Mouse (Mus musculus) forebrain, embryonic 11.5 days (tissue): ENCODE data around the gene Col25a1. TPM values are rescaled to one million over a fixed set of nuclear protein-coding genes. Genes with fewer than 3 reads are reported as not detected.

ENCODE experiments used
- ATAC-seq: fragments of 200-750 bp; cut with Nextera tagmentation; replicated peaks from 2 replicates; pipeline ENCODE4 v1.8.0; 2017; ENCODE audit warnings: moderate TSS enrichment; ENCODE audit not compliant: low FRiP score
- DNase-seq: peaks from one replicate; pipeline ENCODE4 v3.0.0-alpha.2; 2017; ENCODE audit warnings: low spot score
- H3K27ac ChIP-seq: fragments of 300-500 bp; sonication (generic); 2 replicates; pipeline ENCODE4 v1.5.1; 2014; ENCODE audit warnings: low read depth, low read length
- H3K27me3 ChIP-seq: fragments of 300-500 bp; sonication (generic); 2 replicates; pipeline ENCODE4 v1.6.1; 2014; ENCODE audit warnings: mild to moderate bottlenecking, low read length, mixed read lengths; ENCODE audit not compliant: control insufficient read depth, insufficient read depth
- H3K36me3 ChIP-seq: fragments of 300-500 bp; sonication (generic); 2 replicates; pipeline ENCODE4 v1.6.1; 2014; ENCODE audit warnings: mild to moderate bottlenecking, low read length, moderate library complexity, mixed read lengths; ENCODE audit not compliant: control insufficient read depth, insufficient read depth
- H3K4me1 ChIP-seq: fragments of 300-500 bp; sonication (generic); replicated peaks from 2 replicates; pipeline ENCODE4 v1.6.1; 2014; ENCODE audit warnings: low read length, mixed read lengths; ENCODE audit not compliant: control insufficient read depth, insufficient read depth
- H3K4me2 ChIP-seq: fragments of 300-500 bp; sonication (generic); 2 replicates; pipeline ENCODE4 v1.6.1; 2014; ENCODE audit warnings: low read depth, mild to moderate bottlenecking, low read length, moderate library complexity, mixed read lengths; ENCODE audit not compliant: severe bottlenecking
- H3K4me3 ChIP-seq: fragments of 300-500 bp; sonication (generic); 2 replicates; pipeline ENCODE4 v1.5.1; 2014; ENCODE audit warnings: low read depth, low read length
- H3K9ac ChIP-seq: fragments of 300-500 bp; sonication (generic); 2 replicates; pipeline ENCODE4 v1.6.1; 2014; ENCODE audit warnings: low read length
- H3K9me3 ChIP-seq: fragments of 300-500 bp; sonication (generic); 2 replicates; pipeline ENCODE4 v1.6.1; 2016; ENCODE audit warnings: low read length, mixed read lengths; ENCODE audit not compliant: control insufficient read depth
- WGBS: fragments of 180-500 bp; shearing (Covaris S2); extraction: QIAGEN DNeasy Blood & Tissue Kit; methylation state at CpG from one replicate; pipeline ENCODE4 v1.1.7; 2014; 5-methylcytosine and 5-hydroxymethylcytosine counted together
- polyA plus RNA-seq: library from polyadenylated mRNA; unstranded; fragments of >200 nt; fragmentation: Nextera tagmentation; extraction: Ambion mirVana; gene quantifications from 2 replicates; pipeline ENCODE4 v1.2.1, GENCODE M21; 2014

Gene Col25a1
- polyA plus RNA-seq, 1 experiment from 2014 or later, result 2.4 TPM

DNA sequence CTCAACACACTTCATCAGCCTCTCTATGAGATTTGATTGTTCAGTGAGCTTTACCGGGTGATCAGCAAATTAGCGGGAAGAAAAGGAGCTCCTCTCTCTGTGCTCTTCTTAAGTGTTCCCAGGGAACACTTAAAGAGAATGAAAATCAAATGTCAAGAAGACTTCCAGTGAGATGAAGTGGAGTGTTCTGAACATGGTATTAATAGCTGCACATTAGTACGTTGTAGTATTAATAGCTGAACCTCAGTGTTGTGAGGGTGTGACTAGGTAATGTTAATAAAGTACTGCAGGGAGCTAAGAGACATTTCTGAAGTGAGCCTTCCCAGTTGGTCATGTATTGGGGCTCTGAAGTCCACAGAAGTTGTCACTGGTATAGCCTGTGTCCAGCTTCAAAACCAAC, 139.2 kb downstream of the Col25a1 start:
- no peaks in the 10 kb centered on the region for H3K27me3 ChIP-seq
- no peak overlapping the region for H3K4me2 ChIP-seq
- WGBS, result 86% methylated on average over 3 of the region's 3 CpGs
- H3K27ac ChIP-seq, result no peak overlapping the region
- no peaks in the 10 kb centered on the region for H3K36me3 ChIP-seq
- ATAC-seq, result no peak
- H3K4me3 ChIP-seq, result no peak overlapping the region
- H3K4me1 ChIP-seq, result no peaks in the 10 kb centered on the region
- DNase-seq, result no peak
- no peaks in the 10 kb centered on the region for H3K9me3 ChIP-seq
- H3K9ac ChIP-seq, result no peak overlapping the region

DNA sequence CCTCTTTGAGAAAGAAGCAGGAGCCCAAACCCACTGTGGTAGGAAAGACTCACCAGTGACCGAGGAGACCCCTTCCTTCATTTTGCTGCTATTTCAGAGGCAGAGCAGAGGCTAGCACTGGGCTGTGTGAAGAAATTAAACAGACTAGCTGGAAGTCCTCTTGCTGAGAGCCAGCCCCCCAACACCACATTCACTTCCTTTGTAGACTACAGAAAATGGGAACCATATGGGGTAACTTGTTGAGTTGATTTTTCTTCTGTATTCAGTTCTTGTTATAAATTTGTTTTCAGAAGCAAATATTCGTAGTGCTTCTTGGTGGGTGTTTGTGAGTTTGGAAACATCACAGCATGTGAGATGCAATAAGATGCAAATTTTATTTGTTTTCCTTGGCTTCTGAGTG, 142.6 kb downstream of the Col25a1 start:
- Histone ChIP-seq H3K27me3 (no peaks in the 10 kb centered on the region), H3K4me1 (peaks cover 3% of the 10 kb centered on the region; the same call in 1 of the 2 replicates), H3K4me2 (no peak overlapping the region), H3K9ac (no peak overlapping the region), H3K9me3 (no peaks in the 10 kb centered on the region), H3K36me3 (no peaks in the 10 kb centered on the region), H3K4me3 (no peak overlapping the region), H3K27ac (no peak overlapping the region)
- DNase-seq (no peak), ATAC-seq (no peak)
- 75% methylated on average over 2 of the region's 2 CpGs for WGBS

DNA sequence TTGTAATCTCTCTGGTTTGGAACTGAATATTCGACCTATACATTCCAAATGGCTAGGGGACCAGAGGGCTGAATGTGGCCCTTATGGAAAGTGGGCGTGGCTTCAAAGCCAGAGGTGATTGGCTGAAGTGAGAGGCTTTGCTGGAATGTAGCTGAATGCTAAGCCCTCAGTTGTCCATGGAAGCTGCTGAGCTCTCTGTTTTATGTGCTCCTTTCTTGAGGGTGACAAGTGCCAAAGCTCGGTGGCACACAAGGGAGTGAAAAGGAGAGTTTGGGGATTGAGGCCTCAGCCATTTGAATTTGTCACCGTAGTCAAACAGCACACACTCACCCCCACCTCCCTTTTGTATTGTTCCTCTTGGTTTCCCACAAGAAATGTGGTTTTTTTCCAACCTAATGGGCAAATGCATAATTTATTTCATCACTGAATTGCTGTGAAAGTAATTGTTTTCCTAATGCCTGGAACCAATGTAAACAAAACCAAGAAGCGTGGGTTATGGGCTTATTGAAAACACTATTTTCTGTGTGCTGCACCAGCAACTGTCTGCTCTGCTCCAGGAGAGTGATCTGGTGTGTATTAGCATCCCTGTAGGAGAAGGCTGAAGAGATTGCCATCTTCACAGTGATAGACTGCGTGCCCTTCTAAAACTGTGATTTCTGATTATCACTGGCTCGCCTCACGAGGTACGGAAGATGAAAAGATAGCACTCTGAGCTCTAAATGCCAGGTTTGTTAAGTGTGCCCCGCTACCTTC, 147.2 kb downstream of the Col25a1 start:
- Histone ChIP-seq H3K4me1 (peaks cover 3% of the 10 kb centered on the region; the same call in 1 of the 2 replicates), H3K36me3 (no peaks in the 10 kb centered on the region), H3K4me3 (no peak overlapping the region), H3K4me2 (no peak overlapping the region), H3K27me3 (no peaks in the 10 kb centered on the region), H3K27ac (no peak overlapping the region), H3K9ac (no peak overlapping the region), H3K9me3 (no peaks in the 10 kb centered on the region)
- DNase-seq (no peak), ATAC-seq (peak; percentile 69)
- 58% methylated on average over 10 of the region's 10 CpGs for WGBS

DNA sequence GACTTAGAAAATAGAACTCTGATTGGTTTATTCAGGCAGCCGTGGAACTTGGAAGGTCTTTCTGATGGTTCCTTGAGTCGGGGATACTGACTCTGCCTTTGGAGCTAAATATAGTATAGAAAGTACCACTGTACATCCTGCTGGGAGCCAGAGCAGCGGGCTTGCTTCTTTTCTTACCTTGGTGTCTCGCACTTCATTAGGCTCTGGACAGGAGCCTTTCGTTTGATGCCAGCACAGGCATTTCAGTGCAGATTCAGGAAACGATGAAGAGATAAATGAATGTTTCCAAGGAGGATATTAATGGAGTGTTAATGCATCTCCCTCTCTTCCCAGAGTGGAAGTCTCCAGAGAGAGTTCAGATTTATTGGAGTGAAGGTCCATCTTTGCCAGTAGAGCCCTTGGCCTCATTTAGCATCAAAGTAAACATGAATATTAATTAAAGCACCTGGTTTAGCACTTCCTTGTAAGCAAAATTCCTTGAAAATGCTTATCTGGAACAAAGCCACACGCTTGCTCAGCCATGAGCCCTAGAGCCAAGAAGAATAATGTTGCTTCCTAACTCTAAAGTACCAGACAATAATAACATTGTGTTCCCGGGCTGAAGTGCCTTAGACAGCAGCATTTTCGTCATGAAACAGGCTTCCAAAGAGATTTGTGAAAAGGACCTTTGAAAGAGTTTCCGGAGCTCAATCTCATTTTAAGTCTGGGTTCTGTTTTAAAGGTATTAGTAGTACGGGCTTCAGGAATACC, 151.9 kb downstream of the Col25a1 start:
- no peak for DNase-seq
- Histone ChIP-seq H3K4me1 (peaks cover 4% of the 10 kb centered on the region; the same call in 1 of the 2 replicates), H3K9me3 (no peaks in the 10 kb centered on the region), H3K36me3 (no peaks in the 10 kb centered on the region), H3K4me2 (no peak overlapping the region), H3K9ac (no peak overlapping the region), H3K27me3 (no peaks in the 10 kb centered on the region), H3K27ac (no peak overlapping the region), H3K4me3 (no peak overlapping the region)
- WGBS, result 57% methylated on average over 11 of the region's 11 CpGs
- ATAC-seq, result no peak

DNA sequence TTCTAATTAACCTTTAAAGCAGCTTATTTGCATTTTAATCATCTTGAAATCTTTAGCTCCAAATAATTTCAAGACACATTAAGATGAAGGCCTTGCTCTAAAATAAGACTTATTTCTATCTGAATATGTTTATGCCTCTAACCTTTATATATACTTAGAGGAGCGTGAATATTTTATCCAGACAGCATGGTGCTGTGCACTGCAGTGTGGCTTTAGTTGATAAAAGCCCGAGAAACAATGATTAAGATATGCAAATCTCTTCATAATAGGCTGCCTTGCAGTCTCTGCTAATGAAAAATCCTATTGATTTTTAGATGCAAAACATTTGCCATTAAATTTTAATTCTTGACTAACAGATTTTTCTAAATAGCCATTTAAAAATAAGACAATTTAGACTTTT, 156.8 kb downstream of the Col25a1 start:
- Histone ChIP-seq H3K4me3 (no peak overlapping the region), H3K27me3 (no peaks in the 10 kb centered on the region), H3K27ac (no peak overlapping the region), H3K36me3 (no peaks in the 10 kb centered on the region), H3K4me2 (no peak overlapping the region), H3K9me3 (no peaks in the 10 kb centered on the region), H3K4me1 (peaks cover 4% of the 10 kb centered on the region; the same call in 1 of the 2 replicates), H3K9ac (no peak overlapping the region)
- DNase-seq (no peak), ATAC-seq (peak; percentile 47; the same call in 1 of the 2 replicates)
- WGBS, result 27% methylated on average over 2 of the region's 2 CpGs

DNA sequence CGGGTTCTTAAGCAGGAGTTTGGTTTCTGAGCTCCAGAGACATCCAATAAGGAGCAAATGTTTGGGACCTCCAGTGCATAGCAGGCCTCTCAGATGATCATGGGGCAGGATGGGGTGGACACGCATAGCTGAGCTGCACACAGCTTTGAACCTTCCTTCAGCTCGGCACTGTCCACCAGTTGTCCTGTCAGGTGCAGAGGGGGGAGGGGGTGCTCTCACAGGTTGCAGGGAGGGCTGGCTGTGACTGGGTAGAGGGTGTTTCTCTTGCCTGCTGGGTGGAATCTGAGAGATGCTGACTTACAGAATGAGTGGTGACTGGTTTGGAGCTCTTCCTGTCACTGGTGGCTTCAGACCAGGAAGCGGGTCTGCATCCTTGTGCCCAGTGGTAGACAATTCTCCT, 157.5 kb downstream of the Col25a1 start:
- H3K27ac ChIP-seq, result no peak overlapping the region
- H3K9me3 ChIP-seq, result no peaks in the 10 kb centered on the region
- no peaks in the 10 kb centered on the region for H3K27me3 ChIP-seq
- no peak overlapping the region for H3K9ac ChIP-seq
- no peaks in the 10 kb centered on the region for H3K36me3 ChIP-seq
- 0 out of 2 replicates have a peak, but pooled peaks cover 4% of the 10 kb centered on the region for H3K4me1 ChIP-seq
- ATAC-seq, result peak; percentile 66
- no peak overlapping the region for H3K4me3 ChIP-seq
- no peak overlapping the region for H3K4me2 ChIP-seq
- peak; percentile 53 for DNase-seq
- 54% methylated on average over 4 of the region's 4 CpGs for WGBS

DNA sequence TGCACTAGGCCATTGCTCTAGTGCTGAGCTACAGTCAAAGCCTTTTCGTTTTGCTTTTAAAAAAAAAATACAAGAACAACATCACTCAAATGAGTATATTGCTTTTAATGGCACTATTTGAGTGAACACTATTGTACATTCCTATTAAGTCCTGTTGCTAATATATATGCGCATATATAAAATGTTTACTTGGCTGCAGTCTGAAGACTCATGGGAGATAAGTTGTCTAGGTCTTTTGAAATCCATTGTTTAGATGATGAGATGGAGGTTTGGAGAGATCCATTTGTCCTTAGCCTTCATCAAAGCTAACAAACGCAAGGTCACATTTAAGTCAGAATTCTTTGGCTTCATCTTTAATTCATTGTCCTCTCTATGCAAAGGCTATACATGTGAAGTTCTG, 157.9 kb downstream of the Col25a1 start:
- Histone ChIP-seq H3K4me3 (no peak overlapping the region), H3K9me3 (no peaks in the 10 kb centered on the region), H3K4me2 (no peak overlapping the region), H3K27me3 (no peaks in the 10 kb centered on the region), H3K27ac (no peak overlapping the region), H3K9ac (no peak overlapping the region), H3K36me3 (no peaks in the 10 kb centered on the region), H3K4me1 (0 out of 2 replicates have a peak, but pooled peaks cover 4% of the 10 kb centered on the region)
- DNase-seq, result no peak
- 76% methylated on average over 3 of the region's 3 CpGs for WGBS
- ATAC-seq, result no peak

DNA sequence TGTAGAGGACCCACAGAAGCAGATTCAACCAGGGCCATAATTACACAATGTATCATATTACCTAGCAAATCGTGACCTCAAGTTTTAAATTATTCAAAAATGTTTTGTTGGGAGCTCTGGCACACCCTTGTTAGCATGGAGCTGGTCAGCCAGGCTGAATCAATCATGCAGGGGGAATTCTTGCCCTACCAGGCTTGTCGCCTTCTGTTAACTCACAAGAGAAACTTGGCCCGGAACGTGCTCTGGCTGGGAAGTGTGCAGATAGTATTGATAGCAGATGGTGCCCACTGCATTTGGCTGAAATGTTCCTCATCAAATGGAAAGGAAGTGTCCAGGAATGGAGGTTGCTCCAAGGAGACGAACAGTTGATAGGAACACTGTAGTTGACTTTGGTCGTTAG, 158.9 kb downstream of the Col25a1 start:
- 78% methylated on average over 6 of the region's 6 CpGs for WGBS
- DNase-seq, result no peak

More for the DNA sequence above, 158.9 kb downstream of the Col25a1 start:
- Histone ChIP-seq H3K4me3 (no peak overlapping the region), H3K27ac (no peak overlapping the region), H3K4me2 (no peak overlapping the region), H3K9ac (no peak overlapping the region), H3K36me3 (no peaks in the 10 kb centered on the region), H3K9me3 (no peaks in the 10 kb centered on the region), H3K4me1 (0 out of 2 replicates have a peak, but pooled peaks cover 4% of the 10 kb centered on the region), H3K27me3 (no peaks in the 10 kb centered on the region)
- no peak for ATAC-seq
